Mouse (Mus musculus): Measurements from ENCODE around the gene Klk1b4.

DNA sequence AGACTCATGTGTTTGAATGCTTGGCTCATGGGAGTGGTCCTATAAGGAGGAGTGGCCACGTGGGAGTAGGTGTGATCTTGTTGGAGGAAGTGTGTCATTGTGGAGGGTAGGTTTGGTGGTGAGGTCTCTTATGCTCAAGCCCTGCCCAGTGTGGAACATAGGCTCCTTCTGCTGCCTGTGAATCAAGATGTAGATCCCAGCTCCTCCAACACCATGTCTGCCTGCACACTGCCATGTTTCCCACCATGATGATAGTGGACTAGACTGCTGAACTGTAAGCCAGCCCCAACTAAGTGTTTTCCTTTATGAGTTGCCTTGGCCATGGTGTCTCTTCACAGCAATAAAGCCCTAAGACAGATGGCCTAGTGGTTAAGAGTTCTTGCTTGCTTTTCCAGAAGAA is 36.8 kb downstream of the Klk1b4 start:
- no peak for TF ChIP-seq CTCF (IDR thresholded peaks at IDR 0.05; ENCODE audit: insufficient read depth, low read length)
- no peak for TF ChIP-seq POLR2A (IDR thresholded peaks at IDR 0.05; ENCODE audit: borderline replicate concordance, extremely low read depth, low read depth, low read length)
